8 mouse cellular contexts compared by ENCODE assay signal in the genomic region with DNA sequence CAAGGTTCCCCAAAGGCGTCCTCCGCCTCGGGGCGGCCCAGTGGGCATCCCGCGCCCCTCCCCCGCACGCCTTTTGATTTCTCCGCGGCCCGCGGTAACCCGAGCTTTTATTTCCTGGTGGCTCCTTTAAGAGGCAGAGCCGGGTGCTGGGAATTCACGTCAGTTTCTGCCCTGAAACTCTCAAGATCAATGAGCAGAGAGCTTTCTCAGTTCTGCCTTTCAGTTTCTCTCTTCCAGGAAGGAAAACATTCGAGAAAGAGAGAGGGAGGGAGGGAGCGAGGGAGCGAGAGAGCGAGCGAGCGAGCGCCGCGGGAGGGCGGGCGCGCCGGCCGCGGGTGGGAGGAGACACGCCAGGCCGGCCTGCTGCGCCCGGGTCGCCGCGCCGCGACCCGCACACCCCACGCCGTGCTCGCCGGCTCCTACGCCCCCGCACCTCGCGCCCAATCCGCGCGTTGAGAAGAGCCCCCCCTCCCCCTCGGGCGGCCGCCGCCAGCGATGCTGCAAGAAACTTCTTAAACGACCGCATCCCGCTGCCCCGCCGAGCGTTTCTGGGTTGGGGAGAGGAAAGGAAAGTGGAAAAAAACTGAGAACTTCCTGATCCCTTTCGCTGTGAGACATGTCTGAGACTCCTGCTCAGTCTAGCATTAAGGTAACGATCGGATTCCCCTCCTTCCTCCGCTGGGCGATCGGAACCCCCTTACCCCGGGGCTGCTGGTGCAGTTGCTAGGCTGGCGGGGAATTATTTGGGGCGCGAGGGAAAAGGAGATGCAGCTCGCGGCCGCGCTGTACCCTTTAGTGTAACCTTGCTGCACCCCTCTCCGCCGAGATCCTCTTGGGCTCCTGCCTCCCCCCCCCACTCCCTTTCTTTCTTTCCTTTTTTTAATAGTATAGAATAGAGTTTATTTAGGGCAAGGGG. TPM values are rescaled to one million over a fixed set of nuclear protein-coding genes. Genes with fewer than 3 reads are reported as not detected.
A peak's percentile ranks its signal among the peaks of the same experiment; 100 is the strongest.
DNase-seq lines count a peak whose midpoint lies in the region; ATAC-seq lines count a peak whose summit lies in the region.

A gene (plus strand): TSS at position 211 of the 916 bp plus-strand sequence.

- H3K27ac ChIP-seq in embryonic facial prominence, embryonic 10.5 days (replicated peaks) = peak within 1 kb of the TSS; percentile 100
- H3K27ac ChIP-seq in intestine, embryonic 16.5 days (ENCODE audit: low read length) = peak within 1 kb of the TSS; percentile 100
- H3K27ac ChIP-seq in limb, embryonic 11.5 days (replicated peaks; ENCODE audit: low read depth, low read length) = peak within 1 kb of the TSS; percentile 100
- H3K27ac ChIP-seq in midbrain, embryonic 13.5 days = peak within 1 kb of the TSS; percentile 100

- ATAC-seq in intestine, embryonic 16.5 days = peak; percentile 82
- peak; percentile 69 for ATAC-seq in limb, embryonic 11.5 days (ENCODE audit: insufficient number of reproducible peaks, low FRiP score, low TSS enrichment, low read depth)
- peak; percentile 64 for ATAC-seq in midbrain, embryonic 13.5 days

- H3K4me1 ChIP-seq in embryonic facial prominence, embryonic 10.5 days = peaks cover 41% of the 10 kb centered on the region
- H3K4me1 ChIP-seq in intestine, embryonic 16.5 days (ENCODE audit: control insufficient read depth, insufficient read depth, low read length) = peaks cover 32% of the 10 kb centered on the region
- H3K4me1 ChIP-seq in limb, embryonic 11.5 days (ENCODE audit: control insufficient read depth, insufficient read depth, low read length) = peaks cover 30% of the 10 kb centered on the region
- peaks cover 56% of the 10 kb centered on the region for H3K4me1 ChIP-seq in midbrain, embryonic 13.5 days (replicated peaks)

- H3K9me3 ChIP-seq in embryonic facial prominence, embryonic 10.5 days = no peaks in the 10 kb centered on the region
- no peaks in the 10 kb centered on the region for H3K9me3 ChIP-seq in intestine, embryonic 16.5 days (ENCODE audit: control insufficient read depth, low read length)
- H3K9me3 ChIP-seq in limb, embryonic 11.5 days (ENCODE audit: control insufficient read depth, low read length) = no peaks in the 10 kb centered on the region
- no peaks in the 10 kb centered on the region for H3K9me3 ChIP-seq in midbrain, embryonic 13.5 days

- WGBS in embryonic facial prominence, embryonic 10.5 days = under 1% methylated on average over 78 of the region's 78 CpGs
- WGBS in intestine, embryonic 16.5 days = under 1% methylated on average over 75 of the region's 78 CpGs
- WGBS in limb, embryonic 11.5 days = under 1% methylated on average over 72 of the region's 78 CpGs
- WGBS in midbrain, embryonic 13.5 days = 0% methylated on average over 76 of the region's 78 CpGs

- H3K36me3 ChIP-seq in embryonic facial prominence, embryonic 10.5 days (replicated peaks) = 0 out of 2 replicates have a peak, but pooled peaks cover 7% of the 10 kb centered on the region
- H3K36me3 ChIP-seq in intestine, embryonic 16.5 days (ENCODE audit: control insufficient read depth, insufficient read depth, low read length) = no peaks in the 10 kb centered on the region
- no peaks in the 10 kb centered on the region for H3K36me3 ChIP-seq in limb, embryonic 11.5 days (ENCODE audit: control insufficient read depth, insufficient read depth, low read length)
- H3K36me3 ChIP-seq in midbrain, embryonic 13.5 days = no peaks in the 10 kb centered on the region

- H3K9ac ChIP-seq in intestine, embryonic 16.5 days (ENCODE audit: low read depth, low read length) = peak within 1 kb of the TSS; percentile 99
- peak within 1 kb of the TSS; percentile 98 for H3K9ac ChIP-seq in limb, embryonic 11.5 days (ENCODE audit: low read length)
- peak within 1 kb of the TSS; percentile 97 for H3K9ac ChIP-seq in midbrain, embryonic 13.5 days (replicated peaks)

- peak within 1 kb of the TSS; percentile 86 for H3K4me3 ChIP-seq in embryonic facial prominence, embryonic 10.5 days
- peak within 1 kb of the TSS; percentile 92 for H3K4me3 ChIP-seq in intestine, embryonic 16.5 days (ENCODE audit: low read length)
- H3K4me3 ChIP-seq in limb, embryonic 11.5 days (ENCODE audit: low read depth, low read length) = peak within 1 kb of the TSS; percentile 75
- peak within 1 kb of the TSS; percentile 65 for H3K4me3 ChIP-seq in midbrain, embryonic 13.5 days (replicated peaks)

- no peaks in the 10 kb centered on the region for H3K27me3 ChIP-seq in embryonic facial prominence, embryonic 10.5 days (replicated peaks; ENCODE audit: low read depth, poor library complexity, severe bottlenecking)
- no peaks in the 10 kb centered on the region for H3K27me3 ChIP-seq in intestine, embryonic 16.5 days (replicated peaks; ENCODE audit: control insufficient read depth, insufficient read depth, low read length)
- H3K27me3 ChIP-seq in limb, embryonic 11.5 days (ENCODE audit: control insufficient read depth, insufficient read depth, low read length) = no peaks in the 10 kb centered on the region
- no peaks in the 10 kb centered on the region for H3K27me3 ChIP-seq in midbrain, embryonic 13.5 days

- peak within 1 kb of the TSS; percentile 55 for H3K4me2 ChIP-seq in intestine, embryonic 16.5 days (ENCODE audit: low read depth, low read length)
- peak within 1 kb of the TSS; percentile 72 for H3K4me2 ChIP-seq in limb, embryonic 11.5 days (ENCODE audit: low read depth, severe bottlenecking)
- peak within 1 kb of the TSS; percentile 74 for H3K4me2 ChIP-seq in midbrain, embryonic 13.5 days (replicated peaks)

- DNase-seq in 3134 (ENCODE audit: extremely low read depth, insufficient read length, low spot score) = peak; percentile 94
- peak; percentile 87 for DNase-seq in adrenal gland, postnatal 10 days
- DNase-seq in embryonic facial prominence, embryonic 10.5 days (ENCODE audit: low spot score) = peak; percentile 87
- no peak for DNase-seq in gonadal fat pad, adult 2 months (ENCODE audit: low read depth)
- DNase-seq in limb, embryonic 11.5 days (ENCODE audit: low spot score) = peak; percentile 87
- peak; percentile 57 to 65 for DNase-seq in spleen, adult 18-20 months

RNA-seq across cellular contexts. Expression of the gene that starts here (rescaled TPM):
- 10 to 100 TPM; 28.2 to 31.4 TPM for total RNA-seq in adrenal gland, postnatal 10 days (2021)
- 16.6 and 17.0 TPM in 2 replicates for polyA plus RNA-seq in embryonic facial prominence, embryonic 10.5 days (2016; fragmentation: Nextera tagmentation; extraction: Ambion mirVana)
- 20.6 and 26.2 TPM in 2 replicates for polyA plus RNA-seq in gonadal fat pad, adult 2 months (2012; rRNA removed)
- 10.4 and 10.5 TPM in 2 replicates for polyA plus RNA-seq in intestine, embryonic 16.5 days (2015; fragmentation: Nextera tagmentation; extraction: Ambion mirVana)
- 20.0 and 20.5 TPM in 2 replicates for polyA plus RNA-seq in limb, embryonic 11.5 days (2014; fragmentation: Nextera tagmentation; extraction: Ambion mirVana)
- polyA plus RNA-seq in midbrain, embryonic 13.5 days (2015; fragmentation: Nextera tagmentation; extraction: Ambion mirVana) = 5.8 and 6.9 TPM in 2 replicates
